Mouse (Mus musculus): ENCODE results near the gene Vac14. TPM values are rescaled to one million over a fixed set of nuclear protein-coding genes. Genes with fewer than 3 reads are reported as not detected.

The Vac14 gene
- polyA plus RNA-seq, 1 experiment from 2014 or later: 25.2 TPM

DNA sequence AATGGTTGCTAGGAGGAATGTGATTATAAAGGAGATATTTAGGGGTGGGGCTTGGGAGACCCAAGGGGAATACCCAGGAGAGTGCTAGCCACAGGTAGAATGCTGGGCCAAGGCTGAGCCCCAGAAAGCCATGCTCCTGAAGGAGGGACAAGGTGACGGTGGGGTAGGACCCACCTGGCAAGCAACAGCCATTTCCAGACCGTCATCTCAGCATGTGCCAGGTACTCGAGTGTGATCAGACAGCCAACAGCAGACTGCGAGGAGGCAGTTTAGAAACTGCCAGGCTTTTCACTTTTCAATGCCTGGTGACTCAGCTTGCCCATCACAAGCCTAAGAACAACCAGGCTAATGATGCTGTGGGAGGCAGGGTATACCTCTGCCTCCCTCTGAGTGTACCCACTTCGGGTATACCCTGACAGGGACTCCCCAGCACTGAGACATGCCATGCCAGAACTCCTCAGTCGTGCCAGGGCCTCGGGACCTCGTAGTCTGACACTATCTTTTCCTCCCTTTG, 113.0 kb downstream of the Vac14 start:
- Histone ChIP-seq H3K9me3 (ENCODE audit: low read depth, low read length) (no peaks in the 10 kb centered on the region), H3K36me3 (ENCODE audit: insufficient read depth) (peaks cover 95% of the 10 kb centered on the region), H3K4me1 (ENCODE audit: insufficient read depth) (no peaks in the 10 kb centered on the region), H3K27ac (ENCODE audit: low read depth) (no peak overlapping the region), H3K27me3 (ENCODE audit: insufficient read depth, low read length) (no peaks in the 10 kb centered on the region), H3K4me2 (no peak overlapping the region), H3K4me3 (ENCODE audit: low read depth, low read length) (no peak overlapping the region), H3K9ac (no peak overlapping the region)
- no peak for DNase-seq
- ATAC-seq (ENCODE audit: insufficient read depth): no peak
- no peak for TF ChIP-seq CTCF (IDR thresholded peaks at IDR 0.05; ENCODE audit: low read depth)
- WGBS: 92% methylated on average over 8 of the region's 8 CpGs

DNA sequence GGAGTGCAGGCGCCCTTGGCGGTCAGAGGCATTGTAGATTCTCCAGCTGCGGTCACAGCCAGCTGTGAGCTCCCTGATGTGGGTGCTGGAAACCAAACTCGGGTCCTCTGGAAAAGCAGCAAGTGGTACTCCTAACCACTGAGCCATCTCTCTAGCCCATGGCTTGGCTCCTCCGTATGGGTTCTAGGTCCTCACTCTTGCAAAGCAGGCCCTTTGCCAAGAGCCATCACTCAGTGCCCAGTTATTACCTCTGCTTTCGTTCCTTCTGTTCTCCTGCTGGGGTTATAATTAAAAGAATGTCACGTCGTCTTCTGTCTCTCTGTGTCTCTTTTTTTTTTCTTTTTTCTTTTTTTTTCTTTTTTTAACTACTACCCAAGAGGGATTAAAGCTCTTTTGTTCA, 114.7 kb downstream of the Vac14 start:
- H3K4me1 ChIP-seq (ENCODE audit: insufficient read depth): no peaks in the 10 kb centered on the region
- no peak overlapping the region for H3K27ac ChIP-seq (ENCODE audit: low read depth)
- H3K4me2 ChIP-seq: no peak overlapping the region
- no peak overlapping the region for H3K9ac ChIP-seq
- H3K36me3 ChIP-seq (ENCODE audit: insufficient read depth): peaks cover 95% of the 10 kb centered on the region
- no peak for TF ChIP-seq CTCF (IDR thresholded peaks at IDR 0.05; ENCODE audit: low read depth)
- no peak for DNase-seq
- no peaks in the 10 kb centered on the region for H3K9me3 ChIP-seq (ENCODE audit: low read depth, low read length)
- 89% methylated on average over 8 of the region's 8 CpGs for WGBS
- H3K27me3 ChIP-seq (ENCODE audit: insufficient read depth, low read length): no peaks in the 10 kb centered on the region
- no peak overlapping the region for H3K4me3 ChIP-seq (ENCODE audit: low read depth, low read length)
- ATAC-seq (ENCODE audit: insufficient read depth): no peak

DNA sequence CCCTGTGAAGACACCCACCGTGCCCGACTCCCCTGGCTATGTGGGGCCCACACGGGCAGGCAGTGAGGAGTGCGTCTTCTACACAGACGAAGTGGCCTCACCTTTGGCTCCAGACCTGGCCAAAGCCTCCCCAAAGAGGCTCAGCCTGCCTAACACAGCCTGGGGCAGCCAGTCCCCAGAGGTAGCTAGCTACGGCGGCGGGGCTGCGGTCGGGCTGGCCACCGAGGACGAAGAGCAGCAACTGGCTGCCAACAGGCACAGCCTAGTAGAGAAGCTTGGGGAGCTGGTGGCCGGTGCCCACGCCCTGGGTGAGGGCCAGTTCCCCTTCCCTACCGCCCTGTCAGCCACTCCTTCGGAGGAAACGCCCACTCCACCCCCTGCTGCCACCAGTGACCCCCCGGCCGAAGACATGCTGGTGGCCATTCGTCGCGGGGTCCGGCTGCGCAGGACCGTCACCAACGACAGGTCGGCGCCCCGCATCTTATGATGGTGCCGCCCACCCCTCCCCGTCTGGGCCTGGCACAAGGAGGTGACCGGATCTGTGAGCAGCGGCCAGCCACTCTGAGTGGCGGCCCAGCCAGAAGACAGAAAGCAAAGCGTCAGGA, 120.3 kb downstream of the Vac14 start:
- Histone ChIP-seq H3K9me3 (ENCODE audit: low read depth, low read length) (no peaks in the 10 kb centered on the region), H3K4me3 (ENCODE audit: low read depth, low read length) (no peak overlapping the region)
- WGBS: 92% methylated on average over 35 of the region's 35 CpGs

DNA sequence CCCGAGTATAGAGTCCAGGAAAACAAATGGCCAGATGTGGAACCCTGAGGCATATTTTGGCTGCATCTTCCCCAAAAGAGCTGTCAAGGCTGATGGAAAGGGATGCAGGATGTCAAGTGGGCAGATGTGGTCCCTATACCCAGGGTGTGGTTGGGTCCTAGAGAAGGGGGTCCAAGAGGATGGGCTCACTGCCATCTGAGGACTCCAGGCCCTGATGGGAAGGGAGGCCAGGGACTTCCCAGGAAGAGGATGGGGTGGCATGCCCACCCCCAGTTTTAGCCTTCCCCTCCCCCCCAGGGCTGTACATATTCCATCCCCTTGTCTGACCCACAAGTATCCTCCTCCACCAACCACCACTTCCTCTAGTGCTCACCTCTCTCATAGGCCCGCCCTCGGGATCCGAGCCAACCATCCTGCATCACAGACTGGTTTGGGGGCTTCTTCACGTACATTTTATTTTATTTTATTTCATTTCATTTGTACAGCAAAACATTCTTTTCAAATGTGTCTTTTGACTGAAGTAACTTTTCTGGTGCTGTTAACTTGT, 122.3 kb downstream of the Vac14 start:
- Histone ChIP-seq H3K9ac (no peak overlapping the region), H3K36me3 (ENCODE audit: insufficient read depth) (peaks cover 53% of the 10 kb centered on the region)
- 80% methylated on average over 5 of the region's 5 CpGs for WGBS

More for the DNA sequence above, 120.3 kb downstream of the Vac14 start:
- Histone ChIP-seq H3K27me3 (ENCODE audit: insufficient read depth, low read length) (no peaks in the 10 kb centered on the region), H3K9ac (no peak overlapping the region), H3K27ac (ENCODE audit: low read depth) (no peak overlapping the region), H3K36me3 (ENCODE audit: insufficient read depth) (peaks cover 72% of the 10 kb centered on the region), H3K4me1 (ENCODE audit: insufficient read depth) (no peaks in the 10 kb centered on the region), H3K4me2 (no peak overlapping the region)
- no peak for ATAC-seq (ENCODE audit: insufficient read depth)
- DNase-seq: no peak
- no peak for TF ChIP-seq CTCF (IDR thresholded peaks at IDR 0.05; ENCODE audit: low read depth)

DNA sequence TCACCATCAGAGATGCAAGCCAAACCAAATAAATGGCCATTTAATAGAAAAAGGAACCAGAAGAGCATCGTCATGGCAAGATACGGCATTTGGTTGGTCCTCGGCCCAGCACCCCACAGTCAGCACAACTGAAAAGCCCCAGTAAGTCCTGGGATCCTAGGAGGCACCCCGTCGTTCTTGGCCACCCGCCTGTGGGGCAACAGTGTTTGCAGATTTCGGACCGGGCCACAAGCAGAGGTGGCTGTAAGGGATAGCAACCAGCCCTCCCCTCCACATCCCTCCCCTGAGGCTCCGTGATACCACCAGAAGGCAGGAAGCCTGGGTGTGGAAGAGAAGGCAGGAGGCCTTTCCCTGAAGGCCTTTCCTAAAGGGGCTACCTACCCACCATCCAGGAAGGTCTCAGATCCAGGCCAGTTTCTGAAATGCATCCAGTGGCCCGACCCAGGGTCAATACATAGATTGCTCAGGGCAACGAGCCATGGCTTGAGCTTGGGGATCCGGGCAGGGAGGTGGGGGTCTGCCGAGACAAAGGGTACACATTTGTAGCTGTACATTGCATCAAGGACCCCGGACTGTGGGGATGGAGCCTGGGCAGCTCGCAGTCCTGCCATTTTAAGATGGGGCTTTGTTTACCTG, 123.5 kb downstream of the Vac14 start:
- no peak overlapping the region for H3K27ac ChIP-seq (ENCODE audit: low read depth)
- ATAC-seq (ENCODE audit: insufficient read depth) (no peak), DNase-seq (no peak)
- H3K4me3 ChIP-seq (ENCODE audit: low read depth, low read length): no peak overlapping the region
- H3K4me1 ChIP-seq (ENCODE audit: insufficient read depth): no peaks in the 10 kb centered on the region
- no peak overlapping the region for H3K4me2 ChIP-seq
- H3K36me3 ChIP-seq (ENCODE audit: insufficient read depth): peaks cover 44% of the 10 kb centered on the region
- no peak overlapping the region for H3K9ac ChIP-seq
- H3K9me3 ChIP-seq (ENCODE audit: low read depth, low read length): no peaks in the 10 kb centered on the region
- TF ChIP-seq CTCF (IDR thresholded peaks at IDR 0.05; ENCODE audit: low read depth): no peak
- 71% methylated on average over 15 of the region's 15 CpGs for WGBS
- H3K27me3 ChIP-seq (ENCODE audit: insufficient read depth, low read length): no peaks in the 10 kb centered on the region

More for the DNA sequence above, 122.3 kb downstream of the Vac14 start:
- no peak for TF ChIP-seq CTCF (IDR thresholded peaks at IDR 0.05; ENCODE audit: low read depth)
- H3K4me1 ChIP-seq (ENCODE audit: insufficient read depth): no peaks in the 10 kb centered on the region
- no peak overlapping the region for H3K4me3 ChIP-seq (ENCODE audit: low read depth, low read length)
- no peak overlapping the region for H3K4me2 ChIP-seq
- ATAC-seq (ENCODE audit: insufficient read depth) (no peak), DNase-seq (no peak)
- H3K27me3 ChIP-seq (ENCODE audit: insufficient read depth, low read length): no peaks in the 10 kb centered on the region
- no peak overlapping the region for H3K27ac ChIP-seq (ENCODE audit: low read depth)
- H3K9me3 ChIP-seq (ENCODE audit: low read depth, low read length): no peaks in the 10 kb centered on the region

GRCm38 (mm10) chr8:110742452-110742818, 124.0 kb downstream of the Vac14 start:
- peaks cover 39% of the 10 kb centered on the region for H3K36me3 ChIP-seq (ENCODE audit: insufficient read depth)
- no peak overlapping the region for H3K4me2 ChIP-seq
- H3K27me3 ChIP-seq (ENCODE audit: insufficient read depth, low read length): no peaks in the 10 kb centered on the region
- H3K27ac ChIP-seq (ENCODE audit: low read depth): no peak overlapping the region
- H3K4me3 ChIP-seq (ENCODE audit: low read depth, low read length): no peak overlapping the region
- ATAC-seq (ENCODE audit: insufficient read depth): no peak
- WGBS: 83% methylated on average over 5 of the region's 5 CpGs
- H3K9ac ChIP-seq: no peak overlapping the region
- no peaks in the 10 kb centered on the region for H3K9me3 ChIP-seq (ENCODE audit: low read depth, low read length)
- no peak for DNase-seq
- H3K4me1 ChIP-seq (ENCODE audit: insufficient read depth): no peaks in the 10 kb centered on the region
- no peak for TF ChIP-seq CTCF (IDR thresholded peaks at IDR 0.05; ENCODE audit: low read depth)

DNA sequence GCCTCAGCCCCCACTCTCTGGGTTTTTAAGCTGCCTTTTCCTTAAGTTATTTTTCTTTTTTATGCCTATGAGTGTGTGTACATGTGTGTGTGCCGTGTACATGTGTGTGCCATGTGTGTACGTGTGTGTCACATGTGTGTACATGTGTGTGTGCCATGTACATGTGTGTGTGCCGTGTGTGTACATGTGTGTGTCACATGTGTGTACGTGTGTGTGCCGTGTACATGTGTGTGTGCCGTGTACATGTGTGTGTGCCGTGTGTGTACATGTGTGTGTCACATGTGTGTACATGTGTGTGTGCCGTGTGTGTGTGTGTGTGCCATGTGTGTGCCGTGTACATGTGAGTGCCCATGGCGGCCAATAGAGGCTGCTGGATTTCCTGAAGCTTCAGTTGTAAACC, 126.8 kb downstream of the Vac14 start:
- Histone ChIP-seq H3K9me3 (ENCODE audit: low read depth, low read length) (no peaks in the 10 kb centered on the region), H3K4me2 (no peak overlapping the region), H3K27me3 (ENCODE audit: insufficient read depth, low read length) (no peaks in the 10 kb centered on the region), H3K4me1 (ENCODE audit: insufficient read depth) (no peaks in the 10 kb centered on the region), H3K9ac (no peak overlapping the region), H3K4me3 (ENCODE audit: low read depth, low read length) (no peak overlapping the region), H3K27ac (ENCODE audit: low read depth) (no peak overlapping the region), H3K36me3 (ENCODE audit: insufficient read depth) (peaks cover 12% of the 10 kb centered on the region)
- TF ChIP-seq CTCF (IDR thresholded peaks at IDR 0.05; ENCODE audit: low read depth): no peak
- no peak for DNase-seq
- WGBS: 94% methylated on average over 10 of the region's 10 CpGs
- ATAC-seq (ENCODE audit: insufficient read depth): no peak
